Mouse (Mus musculus): Measurements from ENCODE around the gene Lin28a.

The Lin28a gene

GRCm38 (mm10) chr4:133971741-133972140 lies 46.9 kb downstream of the Lin28a start:
- DNase-seq, result no peak

- DNase-seq, result no peak
These were observed 47.8 kb downstream of the Lin28a start for GRCm38 (mm10) chr4:133970876-133971275.

- DNase-seq, result no peak
These were observed 48.4 kb downstream of the Lin28a start for GRCm38 (mm10) chr4:133970196-133970595.

DNA sequence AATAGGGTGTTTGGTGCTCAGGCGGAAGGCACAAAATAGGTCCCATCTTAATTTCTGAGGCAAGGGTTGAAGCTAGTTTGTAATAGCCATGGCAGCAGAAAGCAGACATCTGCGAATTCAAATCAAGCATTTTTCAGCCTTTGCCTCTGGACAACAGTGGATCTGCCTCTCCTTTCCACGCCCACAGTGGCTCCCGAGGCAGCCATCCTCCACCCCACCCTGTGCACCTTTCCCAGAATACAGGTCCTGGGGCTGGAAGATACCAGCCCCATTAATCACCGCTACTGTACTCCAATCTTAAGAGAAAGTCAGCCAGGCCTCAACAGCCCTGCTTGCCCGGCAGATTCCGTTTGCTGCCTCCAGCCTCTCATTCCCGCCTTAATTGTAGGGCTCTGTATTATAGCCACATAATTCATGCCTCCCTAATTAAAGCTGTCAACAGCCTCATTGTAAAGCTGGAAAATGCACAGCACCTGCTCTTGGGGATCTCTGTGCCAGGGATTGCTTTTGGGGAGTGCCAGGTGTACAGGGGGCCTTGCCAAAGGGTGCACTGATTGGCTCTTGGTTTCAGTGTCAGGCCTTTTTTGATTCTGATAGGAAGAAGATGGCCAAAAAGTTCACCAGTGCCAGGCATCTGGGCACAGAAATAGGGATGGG lies 49.4 kb downstream of the Lin28a start:
- DNase-seq, result no peak

GRCm38 (mm10) chr4:133968150-133968921 lies 50.3 kb downstream of the Lin28a start, which contains the start of gene Hmgn2:
Gene Hmgn2, minus strand, starts transcription at chr4:133968650.
- peak; percentile 33 for DNase-seq

DNA sequence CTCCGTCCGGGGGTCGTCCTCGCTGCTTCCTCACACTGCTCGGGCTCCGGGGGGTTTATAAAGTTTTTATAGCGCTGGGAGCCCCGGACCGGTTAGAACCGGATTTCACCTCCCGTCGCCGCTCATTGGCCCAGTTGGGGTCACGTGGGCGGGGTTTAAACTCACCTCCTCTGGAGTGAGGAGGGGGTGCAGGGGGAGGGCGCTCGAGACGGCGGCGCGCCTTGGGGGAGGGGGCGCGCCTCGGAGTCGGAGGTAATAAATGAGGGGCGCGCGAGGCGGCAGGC lies 50.8 kb downstream of the Lin28a start:
- peak; percentile 91 for DNase-seq

- peak; percentile 98 for DNase-seq
These were observed 51.3 kb downstream of the Lin28a start for GRCm38 (mm10) chr4:133967138-133967865.

- no peak for DNase-seq
These were observed 52.2 kb downstream of the Lin28a start for GRCm38 (mm10) chr4:133966271-133966940.

DNA sequence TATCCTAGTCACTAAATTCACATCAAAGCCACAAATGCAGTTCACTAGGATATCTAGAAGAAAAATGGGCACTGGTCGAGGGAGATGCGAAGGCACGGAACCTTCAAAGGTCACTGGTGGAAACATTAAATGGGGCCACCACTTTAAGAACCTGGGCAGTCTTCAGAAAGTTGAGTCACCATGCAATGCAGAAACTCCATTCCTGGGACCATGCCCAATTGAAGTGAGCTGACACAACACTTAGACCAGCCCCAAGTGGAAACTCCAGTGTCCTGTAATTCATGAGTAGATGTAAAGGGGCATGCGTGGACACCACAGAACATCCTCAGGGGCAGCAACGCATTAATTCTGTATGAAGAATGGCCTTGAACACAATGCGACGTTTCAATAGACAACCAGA lies 56.1 kb downstream of the Lin28a start:
- DNase-seq, result no peak

GRCm38 (mm10) chr4:133958884-133959283 lies 59.8 kb downstream of the Lin28a start:
- DNase-seq, result no peak

DNA sequence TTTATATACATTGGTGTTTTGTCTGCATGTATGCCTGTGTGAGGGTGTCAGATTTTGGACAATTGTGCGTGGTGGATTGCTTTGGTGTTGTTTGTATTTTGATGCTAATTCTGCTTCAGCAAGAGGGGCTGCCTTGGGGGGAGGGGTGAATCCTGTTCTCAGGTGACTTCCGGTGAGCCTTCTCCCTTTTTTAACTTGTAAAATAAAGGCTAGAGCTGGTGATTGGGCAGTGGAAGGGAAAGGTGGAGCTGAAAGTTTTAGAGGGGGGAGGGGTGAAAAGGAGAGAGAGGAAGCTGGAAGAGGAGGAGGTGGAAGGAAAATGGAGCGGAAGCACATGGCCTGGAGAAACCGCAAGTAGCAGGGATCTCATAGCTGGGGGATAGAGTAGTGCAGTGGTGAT lies 62.3 kb downstream of the Lin28a start:
- no peak for DNase-seq

Measured in lung, postnatal 14 days (tissue).